Mouse (Mus musculus) thymus, adult 2 months (tissue): ENCODE measurements around the gene Nos1ap.

Experiments used
- CTCF ChIP-seq: fragments of 200-500 bp; IDR thresholded peaks from 2 replicates; pipeline ENCODE4 v1.5.1; 2012; ENCODE audit warnings: mild to moderate bottlenecking, control low read depth, low read length, moderate library complexity, borderline replicate concordance; ENCODE audit not compliant: control insufficient read depth, poor library complexity, insufficient read depth; ENCODE audit errors: extremely low read depth
- POLR2A ChIP-seq: fragments of 200-500 bp; IDR thresholded peaks from 2 replicates; pipeline ENCODE4 v1.6.1; 2012; ENCODE audit warnings: mild to moderate bottlenecking, low read length, control low read depth, moderate library complexity; ENCODE audit not compliant: control insufficient read depth, poor library complexity, insufficient read depth; ENCODE audit errors: extremely low read depth

DNA sequence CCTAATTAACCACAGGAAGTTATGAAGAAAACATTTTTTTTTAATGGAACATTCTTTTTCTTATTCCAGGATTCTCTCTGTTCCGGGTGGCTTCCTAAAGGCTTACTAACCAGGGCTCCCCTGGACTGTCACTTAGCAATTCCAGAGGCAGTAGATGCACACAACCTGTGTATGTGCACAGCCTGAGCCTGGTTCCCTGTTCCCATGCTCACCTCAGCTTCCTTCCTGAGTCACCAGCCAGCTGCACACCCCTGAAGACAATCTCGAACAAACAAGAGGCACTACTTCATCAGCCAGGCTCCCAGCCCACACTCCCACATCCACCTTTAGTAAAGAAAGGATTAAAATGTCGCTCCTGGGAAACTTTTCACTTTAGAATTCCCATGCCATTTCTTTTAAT, 144.2 kb downstream of the Nos1ap start:
- TF ChIP-seq CTCF (no peak), POLR2A (no peak)
